Mouse (Mus musculus): Measurements from ENCODE around the gene Uckl1.

The Uckl1 gene

DNA sequence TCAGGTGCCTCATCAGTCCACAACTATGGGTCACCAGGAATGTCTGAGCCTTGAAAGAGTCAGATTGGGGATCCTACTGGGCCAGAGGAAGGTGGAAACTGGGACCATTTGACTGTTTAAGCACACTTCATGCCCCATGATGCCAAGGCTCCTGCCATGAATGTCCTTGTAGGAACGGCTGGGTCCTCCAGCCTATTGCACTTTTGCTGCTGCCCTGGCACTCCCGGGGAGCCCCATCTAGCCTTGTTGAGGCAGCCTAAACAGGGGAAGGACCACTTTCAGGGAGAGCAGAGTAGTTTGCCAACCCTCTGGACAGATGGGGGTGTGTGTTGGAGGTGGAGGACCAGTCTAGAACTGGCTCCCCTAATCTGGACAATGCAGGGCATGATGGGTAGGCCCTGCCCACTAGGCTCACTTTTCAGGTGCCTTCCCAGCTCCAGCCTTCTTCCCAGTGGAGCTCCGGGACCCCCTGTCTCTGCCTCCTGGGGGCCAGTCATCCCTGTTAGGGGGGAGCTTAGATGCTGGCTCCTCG, at the start of gene Uckl1:
TSS of gene Uckl1 (minus strand) at position 482 of the 532 bp plus-strand sequence.
- no peak for DNase-seq

DNA sequence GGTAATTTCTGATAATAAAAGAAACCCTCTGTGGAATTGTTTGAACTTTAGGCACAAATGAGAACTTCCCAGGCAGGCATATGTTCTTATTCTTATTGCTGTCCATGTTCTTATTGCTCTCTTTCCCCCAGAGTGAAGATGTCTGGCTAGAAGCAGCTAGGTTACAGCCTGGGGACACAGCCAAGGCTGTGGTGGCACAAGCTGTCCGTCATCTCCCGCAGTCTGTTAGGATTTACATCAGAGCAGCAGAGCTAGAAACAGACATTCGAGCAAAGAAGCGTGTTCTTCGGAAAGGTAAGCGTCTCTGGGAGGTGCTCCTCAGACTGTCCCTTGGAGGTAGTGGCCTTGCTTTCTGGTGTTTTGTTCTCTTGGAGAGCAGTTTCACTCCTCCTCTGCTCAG, 47.9 kb upstream of the Uckl1 start:
- DNase-seq: peak; percentile 73

- DNase-seq: no peak
Measured at GRCm38 (mm10) chr2:181628471-181628870, 43.8 kb upstream of the Uckl1 start.

DNA sequence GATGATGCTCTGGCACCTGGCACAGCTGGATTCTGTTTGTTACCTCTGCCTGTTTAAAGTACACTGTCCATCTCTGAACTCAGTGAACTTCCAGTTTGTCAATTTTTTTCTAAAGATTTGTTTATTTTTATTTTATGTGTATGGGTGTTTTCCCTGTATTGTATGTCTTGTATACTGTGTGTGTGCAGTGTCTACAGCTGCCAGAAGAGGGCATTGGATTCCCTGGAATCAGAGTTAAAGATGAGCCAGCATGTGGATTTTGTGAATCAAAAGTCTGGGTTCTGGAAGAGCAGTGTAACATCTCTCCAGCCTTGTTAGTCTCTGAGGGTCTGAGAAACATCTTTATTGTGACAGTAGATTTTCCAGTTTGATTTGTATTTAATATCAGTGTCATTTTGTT, 38.7 kb upstream of the Uckl1 start:
- DNase-seq: no peak

DNA sequence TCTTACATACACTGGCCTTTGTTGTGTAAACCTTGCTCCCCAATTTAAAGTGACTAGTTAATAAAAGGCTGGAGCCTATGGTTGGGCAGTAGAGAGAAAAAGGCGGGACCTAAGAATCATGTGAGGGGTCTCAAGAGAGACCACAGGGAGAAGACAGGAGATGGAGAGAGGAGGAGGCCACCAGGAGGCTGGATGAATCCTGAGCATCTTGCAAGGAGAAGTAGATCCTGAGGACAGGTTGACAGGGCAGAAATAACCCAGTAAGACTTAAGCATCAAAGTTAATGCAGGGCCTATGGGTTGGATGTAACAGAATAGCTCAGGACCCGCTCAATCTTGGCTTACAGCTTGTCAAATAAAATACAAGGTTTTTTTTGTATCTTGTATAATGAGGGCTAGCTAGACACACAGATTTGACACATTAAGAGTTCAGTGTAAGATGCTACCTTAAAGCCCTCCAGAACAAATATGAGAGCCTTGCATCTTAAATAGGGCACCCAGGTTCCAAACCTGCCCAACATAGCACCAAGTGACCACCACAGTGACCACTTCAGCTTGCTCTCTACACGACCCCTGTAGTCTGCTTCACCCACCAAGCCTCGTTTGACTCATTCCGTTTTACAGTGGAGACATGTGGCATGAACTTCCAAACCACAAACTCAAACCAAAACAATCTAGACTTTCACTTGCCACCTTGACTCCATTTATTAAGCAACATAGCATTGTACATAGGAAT, 34.2 kb upstream of the Uckl1 start:
- DNase-seq: no peak

GRCm38 (mm10) chr2:181602367-181602766, 17.7 kb upstream of the Uckl1 start:
- no peak for DNase-seq

DNA sequence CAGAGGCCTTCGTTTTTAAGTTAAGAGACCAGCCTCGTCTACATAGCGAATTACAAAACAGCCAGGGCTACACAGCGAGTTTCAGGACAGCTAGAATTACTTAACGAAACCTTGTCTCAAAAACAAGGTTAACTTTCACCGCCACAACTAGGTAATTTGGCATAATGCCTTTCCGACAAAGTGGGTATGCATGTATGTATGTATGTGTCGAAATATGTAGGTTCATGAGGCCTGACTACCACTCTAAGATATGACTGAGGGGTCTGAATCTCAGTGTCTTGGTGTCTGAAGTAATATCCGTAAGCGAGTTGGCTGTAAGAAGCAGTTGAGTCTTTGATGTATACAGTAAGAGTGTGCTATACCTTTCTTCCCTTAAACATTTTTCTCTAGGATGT, 17.1 kb upstream of the Uckl1 start:
- DNase-seq: peak; percentile 64

DNA sequence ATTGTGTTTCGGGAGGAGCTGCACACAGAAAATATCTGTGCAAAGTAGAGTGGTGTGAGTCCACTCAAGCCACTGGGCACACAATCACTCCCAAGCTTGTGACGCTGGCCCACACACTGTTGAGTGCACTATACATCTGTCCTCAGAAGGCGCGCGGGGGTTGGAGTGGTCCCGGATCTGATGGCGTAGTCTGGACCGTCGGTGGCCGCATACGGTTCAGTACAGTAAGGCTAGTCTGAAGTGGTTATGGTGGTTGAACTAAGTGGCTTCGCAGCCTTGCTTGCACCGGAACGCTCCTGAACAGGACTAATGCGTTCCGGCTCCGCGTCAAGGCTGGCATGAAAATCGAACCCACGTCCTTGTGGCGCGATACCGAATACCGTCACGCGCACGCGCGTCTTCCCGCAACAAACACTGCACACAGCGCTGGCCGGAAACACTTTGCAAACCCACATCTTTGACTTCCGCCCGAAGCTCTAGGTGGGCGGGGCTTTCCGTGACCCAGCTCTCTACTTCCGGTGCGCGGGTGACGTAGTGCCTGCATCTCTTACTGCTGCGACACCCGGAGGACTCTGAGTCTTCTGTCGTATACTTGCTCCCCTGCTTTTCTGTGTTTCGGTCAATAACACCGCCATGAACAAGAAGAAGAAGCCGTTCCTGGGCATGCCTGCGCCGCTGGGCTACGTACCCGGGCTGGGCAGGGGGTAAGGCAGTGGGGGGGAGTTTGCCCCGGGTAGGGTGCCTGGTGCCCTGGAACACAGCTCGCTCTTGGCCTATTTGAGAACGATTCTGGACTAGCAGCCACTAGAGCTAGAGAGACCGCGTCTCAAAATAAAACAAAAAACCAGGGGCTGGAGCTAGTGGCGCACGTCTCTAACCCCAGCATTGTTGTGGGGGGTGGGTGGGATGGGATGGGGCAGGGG, 16.4 kb upstream of the Uckl1 start:
- peak; percentile 98 for DNase-seq

DNA sequence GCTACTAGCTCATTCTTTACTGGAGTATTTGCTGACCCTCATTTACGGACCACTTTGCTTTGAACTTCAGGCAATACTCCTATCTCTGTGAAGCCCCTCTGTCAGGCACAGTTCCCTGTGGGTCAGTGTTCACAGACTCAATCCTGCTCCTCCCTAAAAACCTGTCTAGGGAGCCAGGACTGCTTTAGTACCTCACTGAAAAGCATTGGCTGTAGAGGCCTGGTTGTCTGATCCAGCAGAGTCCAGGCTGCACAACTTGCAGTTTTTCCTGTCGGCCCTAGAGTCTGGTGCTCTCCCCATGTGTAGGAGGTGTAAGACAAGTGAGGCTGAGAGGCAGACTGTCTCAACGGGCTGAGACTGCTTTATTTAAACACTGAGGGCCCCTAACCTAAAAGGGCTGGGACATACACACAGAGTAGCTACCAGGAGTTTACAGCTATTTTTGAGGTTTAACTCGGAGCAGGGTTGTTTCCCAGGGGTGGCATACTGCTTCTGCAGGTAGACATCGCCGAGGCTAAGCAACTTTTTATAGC, 15.6 kb upstream of the Uckl1 start:
- no peak for DNase-seq

- DNase-seq: peak; percentile 81
Measured at GRCm38 (mm10) chr2:181598454-181599351, 14.0 kb upstream of the Uckl1 start, which contains the start of gene Samd10. Gene Samd10 (minus strand): TSS chr2:181599212.

- peak; percentile 49 for DNase-seq
Measured at GRCm38 (mm10) chr2:181597378-181598061, 12.8 kb upstream of the Uckl1 start.

DNA sequence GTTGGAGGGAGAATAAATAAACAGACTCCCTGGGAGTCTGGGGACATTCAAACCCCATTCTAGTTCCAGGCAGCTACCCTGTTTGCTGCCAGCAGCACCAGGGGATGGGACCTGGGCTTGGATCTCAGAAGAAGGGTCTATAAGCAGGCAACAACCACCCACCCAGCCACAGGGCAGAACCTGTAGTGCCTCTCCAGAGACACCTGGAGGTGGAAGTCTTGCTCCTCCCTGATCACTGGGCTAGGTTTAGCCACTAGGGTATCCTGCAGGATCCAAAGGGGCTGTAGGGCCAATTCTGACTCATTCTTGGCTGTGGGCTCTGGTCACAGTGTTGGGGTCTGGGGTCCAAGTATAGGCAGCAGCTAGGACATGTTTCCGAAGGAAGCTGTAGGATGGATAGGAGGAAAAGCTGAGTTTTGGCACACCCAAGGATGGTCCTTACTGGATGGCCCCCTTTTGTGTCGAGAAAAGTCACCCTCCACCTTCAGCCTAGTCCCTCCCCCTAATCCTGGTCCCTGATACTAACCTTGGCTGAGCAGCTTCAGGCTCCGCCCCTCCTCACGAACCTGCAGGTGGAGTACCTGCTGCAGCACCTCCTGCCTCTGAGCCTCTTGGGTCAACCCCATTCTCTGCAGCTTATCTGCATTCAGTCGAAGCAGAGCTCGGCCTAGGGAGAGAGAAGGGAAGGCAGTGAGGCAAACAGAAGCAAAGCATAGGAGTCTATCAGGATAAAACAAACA, 11.7 kb upstream of the Uckl1 start:
- DNase-seq: peak; percentile 54

DNA sequence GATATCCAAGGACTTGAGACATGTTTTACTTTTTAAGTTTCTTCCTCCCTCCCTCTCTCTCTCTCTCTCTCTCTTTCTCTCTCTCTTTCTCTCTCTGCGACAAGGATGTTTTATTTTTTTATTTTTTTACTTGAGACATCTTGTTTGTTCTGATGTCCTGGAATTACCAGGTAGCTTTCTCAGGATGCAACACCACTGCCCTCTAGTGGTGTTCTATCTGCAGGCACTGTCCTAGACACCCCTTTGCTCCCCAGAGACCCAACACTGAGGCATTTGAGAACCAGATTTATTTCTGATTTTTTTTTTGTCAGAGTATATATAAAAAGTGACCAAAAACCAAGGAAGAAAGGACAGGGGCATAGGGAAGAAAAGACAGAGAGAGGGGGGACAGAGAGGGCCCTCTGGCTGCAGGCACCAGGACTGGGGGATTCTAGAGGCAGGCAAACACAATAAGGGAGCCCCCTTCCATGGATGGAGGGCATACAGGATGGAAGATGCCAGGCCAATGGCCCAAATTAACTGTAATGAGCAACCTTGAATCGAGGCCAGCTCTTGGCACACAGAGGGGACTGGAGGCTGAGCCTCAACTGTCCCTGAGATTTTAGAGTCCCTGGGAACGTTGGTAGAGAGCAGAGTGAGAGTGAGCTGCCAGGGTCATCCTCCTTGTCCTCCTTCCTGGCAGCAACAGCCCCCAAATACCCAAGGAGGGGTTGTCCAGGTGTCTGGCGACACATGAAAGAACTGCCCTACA, 10.4 kb upstream of the Uckl1 start:
- DNase-seq: peak; percentile 86

DNA sequence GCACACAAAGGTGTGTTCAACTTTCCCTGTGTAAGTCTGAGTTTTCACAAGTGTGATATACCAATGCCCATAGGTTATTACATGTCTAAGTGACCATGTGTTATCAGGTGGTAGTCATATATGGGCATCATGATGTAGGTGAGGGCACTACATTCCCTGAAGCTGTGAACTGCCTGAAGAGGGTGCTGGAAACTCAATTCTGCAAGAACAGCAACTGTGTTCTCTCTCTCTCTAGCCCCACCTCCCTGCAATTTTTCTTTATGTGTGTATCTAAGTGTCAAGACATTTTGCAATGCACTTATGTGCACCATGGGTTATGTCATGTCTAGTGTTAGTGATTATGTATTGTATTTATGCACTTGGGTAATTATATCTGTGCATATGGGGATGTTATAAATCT, 9.2 kb upstream of the Uckl1 start:
- DNase-seq: peak; percentile 38

GRCm38 (mm10) chr2:181593042-181593421, 8.3 kb upstream of the Uckl1 start:
- DNase-seq: peak; percentile 61

GRCm38 (mm10) chr2:181592231-181593041, 7.7 kb upstream of the Uckl1 start, which contains the start of gene Zfp512b:
Gene Zfp512b (minus strand): TSS chr2:181592803.
- peak; percentile 82 for DNase-seq

DNA sequence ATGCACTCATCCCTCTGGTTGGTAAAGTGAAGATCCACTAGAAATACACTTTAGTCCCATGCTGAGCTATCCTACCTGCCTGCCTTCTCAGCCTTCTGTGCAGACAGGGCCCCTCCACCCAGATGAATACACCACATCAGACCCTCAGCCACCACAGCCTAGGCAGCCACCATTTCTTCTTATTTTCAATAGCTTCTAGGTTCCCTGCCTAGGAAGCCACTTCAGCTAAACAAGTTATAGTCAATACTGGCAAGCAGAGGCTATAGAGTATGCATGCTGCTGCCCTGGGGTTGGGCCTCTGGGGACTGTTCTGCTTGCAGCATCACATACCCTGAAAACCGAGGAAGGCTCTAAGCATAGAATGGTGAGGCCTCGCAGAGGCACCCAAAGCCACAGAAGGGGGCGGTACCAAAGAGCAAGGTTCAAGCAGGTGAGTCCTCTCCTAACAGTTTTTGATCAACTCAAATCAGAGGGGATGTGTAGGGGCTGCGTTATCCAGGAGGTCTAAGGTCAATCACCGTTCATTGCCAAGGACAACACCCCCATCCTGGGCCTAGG, 6.9 kb upstream of the Uckl1 start, which contains the start of gene Prpf6:
TSS of gene Prpf6 (plus strand) at position 341 of the 558 bp plus-strand sequence.
- peak; percentile 55 for DNase-seq

DNA sequence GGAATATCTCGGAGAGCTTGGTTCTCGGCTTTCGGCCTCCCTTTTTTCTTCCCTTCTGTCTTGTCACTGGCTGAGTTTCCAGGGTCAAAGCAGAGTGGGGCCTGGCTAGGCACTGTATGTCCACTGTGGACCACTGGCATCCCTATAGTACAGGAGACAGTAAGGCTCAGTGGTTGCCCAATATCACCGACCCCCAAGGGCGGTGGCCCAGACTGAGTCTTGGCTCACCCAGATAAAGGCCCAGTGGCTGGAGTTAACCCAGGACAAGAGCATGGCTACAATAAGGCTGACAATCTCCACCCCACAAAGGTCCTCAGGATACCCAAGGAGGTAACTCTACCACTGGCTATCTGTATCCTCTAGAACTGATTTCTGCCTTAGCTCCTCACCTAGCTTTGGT, 5.8 kb upstream of the Uckl1 start:
- DNase-seq: peak; percentile 39

DNA sequence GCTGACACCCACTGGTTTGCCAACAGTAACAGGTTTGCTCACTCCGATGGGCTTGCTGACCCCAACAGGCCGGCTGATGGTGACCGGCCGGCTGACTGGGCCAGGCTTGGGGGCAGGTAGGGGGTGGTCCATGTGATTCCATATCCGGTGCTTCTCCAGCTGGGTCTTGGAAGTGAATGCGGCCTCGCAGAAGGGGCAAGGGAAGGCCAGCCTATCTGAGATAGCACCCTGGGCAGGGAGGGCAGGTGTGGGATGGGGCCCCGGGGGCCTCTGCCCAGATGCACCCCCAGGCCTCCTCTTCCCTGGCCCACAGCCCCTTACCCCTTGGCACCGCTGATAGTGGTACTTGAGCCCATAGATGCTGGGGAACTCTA, 5.0 kb upstream of the Uckl1 start:
- DNase-seq: peak; percentile 37
